Mouse (Mus musculus): Measurements from ENCODE around the gene Tpm3.
"Not testable (repeated sequence)": the region's sequence is repeated elsewhere in the genome, so short reads cannot be mapped to it uniquely, and the experiment has no call there.

Gene Tpm3

GRCm38 (mm10) chr3:90084790-90085189 is 12.3 kb downstream of the Tpm3 start:
- no peak for DNase-seq

DNA sequence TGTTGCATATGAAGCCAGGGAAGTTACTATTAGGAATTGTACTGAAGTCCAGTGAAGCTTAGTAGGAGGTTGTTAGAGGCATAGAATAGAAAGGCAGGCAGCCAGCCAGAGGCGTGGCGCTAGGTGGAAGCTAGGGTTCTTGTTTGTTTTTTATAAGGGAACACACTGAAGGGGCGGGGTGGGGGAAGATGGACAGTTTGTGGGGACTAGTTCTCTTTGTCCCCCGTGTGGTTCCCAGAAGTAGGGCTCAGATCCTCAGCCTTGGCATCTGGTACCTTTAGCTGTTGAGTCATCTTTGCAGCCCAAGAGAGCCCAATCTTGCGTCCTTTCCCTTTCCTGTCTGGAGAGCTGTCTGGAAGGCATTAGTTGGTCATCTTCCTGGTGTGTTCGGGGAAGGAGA is 12.8 kb downstream of the Tpm3 start:
- DNase-seq: no peak

- no peak for DNase-seq
Measured at GRCm38 (mm10) chr3:90086068-90086467, 13.6 kb downstream of the Tpm3 start.

- no peak for DNase-seq
Measured at GRCm38 (mm10) chr3:90088617-90089016, 16.2 kb downstream of the Tpm3 start.

DNA sequence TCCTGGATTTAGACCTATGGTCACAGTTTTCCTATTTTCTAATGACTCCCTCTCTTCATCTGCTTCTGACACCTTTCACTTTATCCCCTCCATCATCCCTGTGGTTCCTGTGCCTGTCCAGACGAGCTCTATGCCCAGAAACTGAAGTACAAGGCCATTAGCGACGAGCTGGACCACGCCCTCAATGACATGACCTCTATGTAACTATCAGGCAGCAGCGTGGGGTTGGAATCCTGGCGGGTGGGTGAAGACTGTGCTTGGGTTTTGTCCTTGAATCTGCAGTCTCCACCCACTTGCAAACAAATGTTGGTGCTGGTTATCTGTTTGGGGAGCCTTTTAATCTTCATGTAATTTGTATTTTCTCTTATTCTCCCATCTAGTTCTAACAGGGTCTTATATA is 18.4 kb downstream of the Tpm3 start:
- no peak for DNase-seq

- no peak for DNase-seq
Measured at GRCm38 (mm10) chr3:90094453-90094852, 22.0 kb downstream of the Tpm3 start.

DNA sequence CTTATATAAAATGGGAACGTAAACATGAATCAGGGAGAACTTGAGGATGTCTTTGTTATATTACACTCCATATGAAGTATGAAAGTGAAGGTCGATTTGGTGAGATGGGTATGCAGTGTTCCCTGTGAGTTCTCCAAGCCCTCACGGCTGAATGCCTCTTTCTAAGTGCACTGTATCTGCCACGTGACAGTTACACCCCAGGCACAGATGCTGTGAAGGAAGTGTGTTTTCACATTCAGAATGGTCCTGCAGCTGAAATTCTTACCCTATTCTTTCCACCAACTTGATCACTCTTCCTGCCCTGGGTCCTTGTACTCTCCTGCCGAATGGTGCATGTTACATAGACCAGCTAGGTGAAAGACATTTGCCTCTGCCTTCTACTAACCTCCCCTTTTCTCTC is 25.5 kb downstream of the Tpm3 start:
- no peak for DNase-seq

DNA sequence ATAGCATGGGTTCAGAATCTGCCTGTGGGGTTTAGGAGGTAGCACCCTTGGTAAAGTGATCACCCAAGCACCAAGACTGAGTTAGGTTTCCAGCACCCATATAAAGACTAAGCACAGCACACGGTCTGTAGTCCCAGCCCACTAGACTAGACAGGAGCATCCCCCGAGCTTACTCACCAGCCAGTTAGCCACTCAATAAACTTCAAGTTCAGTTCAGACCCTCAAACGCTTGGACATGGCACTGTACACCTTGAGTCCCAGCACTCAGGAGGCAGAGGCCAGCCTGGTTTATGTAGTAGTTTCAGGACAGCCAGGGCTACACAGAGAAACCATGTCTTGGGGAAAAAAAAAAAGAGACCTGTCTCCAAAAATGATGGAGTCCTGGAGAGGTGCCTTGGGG is 28.6 kb downstream of the Tpm3 start:
- DNase-seq: no peak

DNA sequence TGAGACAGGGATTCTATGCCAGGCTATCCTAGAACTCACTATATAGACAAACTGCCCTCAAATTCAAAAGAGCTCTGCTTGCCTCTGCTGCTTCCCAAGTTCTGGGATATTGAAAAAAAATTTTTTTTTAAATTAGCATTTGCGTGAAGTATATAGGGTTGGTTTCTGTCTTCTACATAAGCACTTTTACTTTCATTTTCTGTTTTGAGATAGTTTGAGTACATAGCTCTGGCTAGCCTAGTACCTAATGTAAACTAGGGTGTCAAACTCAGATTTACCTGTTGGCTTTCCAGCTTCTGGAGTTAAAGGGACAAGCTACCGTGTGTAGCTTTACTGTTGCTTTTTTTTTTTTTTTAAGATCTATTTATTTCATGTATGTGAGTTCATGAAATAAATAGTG is 29.2 kb downstream of the Tpm3 start:
- no peak for DNase-seq

DNA sequence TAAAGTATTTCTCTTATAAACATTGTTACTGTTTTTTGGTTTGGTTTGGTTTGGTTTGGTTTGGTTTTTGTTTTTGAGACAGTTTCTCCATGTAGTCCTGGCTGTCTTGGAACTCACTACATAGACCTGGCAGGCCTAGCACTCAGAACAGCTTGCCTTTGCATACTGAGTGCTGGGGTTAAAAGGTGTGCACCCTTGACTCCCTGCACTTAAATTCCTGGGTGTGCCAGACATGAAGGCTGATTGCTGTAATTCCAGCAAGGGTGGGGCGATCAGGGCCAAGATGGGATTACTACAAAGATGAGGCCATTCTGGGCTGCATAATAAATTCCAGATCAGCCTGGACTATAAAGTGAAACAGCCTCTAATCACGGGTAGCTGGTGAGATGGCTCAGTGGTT is 29.8 kb downstream of the Tpm3 start:
- DNase-seq: no peak

DNA sequence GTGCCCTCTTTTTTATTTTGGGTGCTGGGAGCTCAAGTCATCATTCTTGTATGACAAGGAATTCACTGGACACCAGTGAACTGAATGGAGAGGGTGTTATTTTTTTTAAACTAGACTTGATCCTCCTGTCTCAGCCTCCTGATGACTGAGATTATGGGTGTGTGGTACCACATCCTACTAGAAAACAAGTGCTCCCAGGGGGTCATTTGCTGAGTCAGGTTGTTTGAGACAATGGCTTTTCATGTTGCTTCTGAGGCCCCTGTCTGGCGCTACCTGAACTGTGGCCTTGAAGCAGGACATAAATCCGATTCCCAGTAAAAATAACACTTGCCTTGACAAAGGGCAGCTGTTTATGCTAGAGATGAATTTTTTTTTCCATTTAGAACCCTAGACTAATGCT is 30.7 kb downstream of the Tpm3 start:
- DNase-seq: no peak

GRCm38 (mm10) chr3:90103938-90104337 is 31.5 kb downstream of the Tpm3 start, which contains the start of gene Nup210l:
Gene Nup210l, plus strand, starts transcription at chr3:90104132.
- DNase-seq: no peak

GRCm38 (mm10) chr3:90111706-90112105 is 39.3 kb downstream of the Tpm3 start:
- no peak for DNase-seq

DNA sequence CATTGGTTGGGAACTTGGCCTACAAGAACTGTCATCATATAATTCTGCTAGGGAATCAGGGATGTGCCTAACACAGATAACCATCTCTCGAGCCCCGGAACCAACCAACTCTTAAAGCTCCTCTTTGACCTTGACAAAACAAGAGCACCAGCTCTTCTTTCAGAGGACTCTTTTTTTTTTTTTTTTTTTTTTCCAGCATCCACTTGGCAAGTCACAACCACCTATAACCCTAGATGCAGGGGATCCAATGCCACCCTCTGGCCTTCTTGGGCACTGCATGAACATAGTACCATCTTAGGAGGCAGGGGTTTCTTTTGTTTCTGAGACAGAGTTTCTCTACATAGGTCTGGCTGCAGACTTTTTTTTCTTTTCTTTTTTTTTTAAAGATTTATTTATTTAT is 41.9 kb downstream of the Tpm3 start:
- peak in 1 of 2 experiments; percentile 19 for DNase-seq

DNA sequence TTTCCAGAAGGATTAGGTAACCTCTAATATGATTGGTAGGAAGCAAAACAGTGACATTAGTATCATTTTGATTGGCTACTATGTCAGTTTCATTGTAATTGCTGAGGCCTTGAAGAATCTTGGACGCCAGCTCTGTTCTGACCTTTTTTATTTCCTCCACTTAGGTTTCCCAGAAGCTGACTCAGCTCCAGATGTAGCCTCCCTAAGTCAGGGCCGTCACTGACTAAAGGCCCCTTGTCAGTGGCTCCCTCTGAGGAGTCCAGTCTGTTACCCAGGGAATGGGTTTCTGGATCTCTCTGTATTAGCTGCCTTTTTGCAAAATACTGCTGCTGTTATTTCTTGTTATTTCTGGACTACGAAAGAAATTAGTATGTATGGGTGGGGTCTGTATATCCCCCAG is 43.1 kb downstream of the Tpm3 start:
- DNase-seq: no peak

GRCm38 (mm10) chr3:90118132-90118790 is 45.8 kb downstream of the Tpm3 start:
- DNase-seq: no peak

- not testable (repeated sequence) for DNase-seq
Measured at GRCm38 (mm10) chr3:90122036-90122435, 49.6 kb downstream of the Tpm3 start.

DNA sequence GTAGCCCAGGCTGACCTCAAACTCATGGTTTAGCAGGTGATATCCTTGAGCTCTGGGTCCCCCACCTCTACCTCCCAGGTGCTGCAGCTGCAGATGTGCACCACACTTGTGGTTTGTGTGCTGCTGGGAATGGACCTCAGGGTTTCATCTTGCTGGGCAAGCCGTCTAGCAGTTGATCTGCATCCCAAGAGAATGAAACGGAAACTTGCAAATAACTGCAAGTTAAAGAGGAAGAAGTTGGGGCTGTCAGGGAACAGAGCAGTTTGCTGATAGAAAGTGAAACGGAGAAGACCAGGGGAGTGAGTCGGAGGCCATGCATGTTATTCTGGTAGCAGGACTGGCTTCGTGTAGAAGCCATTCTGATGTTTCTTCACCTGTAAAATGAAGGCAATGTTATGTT is 53.3 kb downstream of the Tpm3 start:
- DNase-seq: no peak

- DNase-seq: no peak
Measured at GRCm38 (mm10) chr3:90127881-90128280, 55.4 kb downstream of the Tpm3 start.

DNA sequence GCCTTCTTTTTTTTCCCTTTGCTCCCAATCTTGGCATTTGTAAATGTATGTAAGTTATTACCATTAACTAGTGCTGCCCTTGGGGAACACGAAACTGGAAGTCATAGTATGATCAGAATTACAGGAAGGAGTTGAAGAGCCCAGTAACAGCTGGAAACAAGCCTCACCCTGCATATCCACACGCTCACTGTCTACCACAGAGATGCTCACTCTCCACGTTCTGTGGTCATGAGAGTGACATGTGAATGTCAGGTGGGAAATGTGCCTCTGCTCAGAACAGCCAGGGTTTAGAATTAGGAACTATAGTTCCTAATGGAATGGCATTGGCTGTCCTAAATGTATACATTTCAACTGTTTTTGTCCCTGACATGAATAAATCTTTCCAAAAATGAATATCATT is 60.3 kb downstream of the Tpm3 start:
- no peak for DNase-seq

- no peak for DNase-seq
Measured at GRCm38 (mm10) chr3:90133331-90133730, 60.9 kb downstream of the Tpm3 start.

DNA sequence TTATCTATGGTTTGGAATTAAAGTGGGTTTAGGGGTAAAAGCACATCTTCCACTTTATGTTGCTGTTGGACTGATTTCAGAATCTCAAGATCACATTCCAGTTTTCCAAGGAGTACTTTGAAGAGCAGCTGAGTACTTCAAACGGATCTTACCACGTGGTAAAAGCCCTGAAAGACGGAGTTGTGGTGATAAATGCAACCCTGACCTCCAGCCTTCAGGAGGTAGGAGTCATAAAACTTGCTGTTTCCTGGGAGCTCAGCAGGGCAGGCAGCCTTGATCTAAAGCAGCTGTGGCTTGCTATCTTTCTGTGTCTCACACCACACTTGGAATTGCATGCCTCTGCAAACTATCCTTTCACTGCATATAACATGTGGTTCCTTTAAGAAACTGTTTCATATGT is 62.0 kb downstream of the Tpm3 start:
- no peak for DNase-seq

GRCm38 (mm10) chr3:90134993-90135392 is 62.5 kb downstream of the Tpm3 start:
- no peak for DNase-seq

DNA sequence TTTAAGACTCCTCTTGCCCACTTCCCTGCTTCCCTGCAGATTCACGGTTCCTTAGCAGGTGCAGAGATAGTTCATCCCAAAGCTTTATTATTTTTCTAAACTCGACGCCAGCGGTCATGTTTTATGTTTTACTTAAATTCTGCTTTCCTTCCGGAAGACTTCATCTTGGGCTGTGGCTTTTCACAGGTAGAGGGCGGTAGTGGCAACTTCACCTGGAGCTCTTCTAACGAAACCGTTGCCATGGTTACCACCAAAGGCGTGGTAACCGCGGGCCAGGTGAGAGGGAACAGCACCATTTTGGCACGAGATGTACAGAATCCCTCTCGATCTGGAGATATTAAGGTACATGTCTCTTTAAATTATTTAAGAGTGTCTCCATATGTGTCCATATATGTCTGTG is 64.2 kb downstream of the Tpm3 start:
- peak in 1 of 2 experiments; percentile 4 for DNase-seq

GRCm38 (mm10) chr3:90137606-90138005 is 65.2 kb downstream of the Tpm3 start:
- DNase-seq: no peak

GRCm38 (mm10) chr3:90139962-90140361 is 67.5 kb downstream of the Tpm3 start:
- no peak for DNase-seq

Data from kidney, adult 8-10 months (tissue).